Comparison of ENCODE assay signal across 7 mouse cellular contexts in genomic region chr7:28938654-28939053, GRCm38 (mm10). TPM values are rescaled to one million over a fixed set of nuclear protein-coding genes. Genes with fewer than 3 reads are reported as not detected.
DNase-seq lines count a peak whose midpoint lies in the region; ATAC-seq and TF ChIP-seq lines count a peak whose summit lies in the region.

No protein-coding gene starts in this region.

- no peak overlapping the region for H3K4me3 ChIP-seq in kidney, embryonic 14.5 days (ENCODE audit: low read length)
- no peak overlapping the region for H3K4me3 ChIP-seq in ES-Bruce4 (ENCODE audit: low read depth, low read length)
- H3K4me3 ChIP-seq in hindbrain, postnatal 0 days (ENCODE audit: low read length), result no peak overlapping the region

- 77% methylated on average over 4 of the region's 4 CpGs for WGBS in kidney, embryonic 14.5 days
- 54% methylated on average over 4 of the region's 4 CpGs for WGBS in hindbrain, postnatal 0 days

- no peak for TF ChIP-seq POLR2A in ES-Bruce4 (IDR thresholded peaks at IDR 0.05; ENCODE audit: insufficient read depth, low read length)

- no peak overlapping the region for H3K4me2 ChIP-seq in kidney, embryonic 14.5 days (replicated peaks; ENCODE audit: low read depth, low read length)
- no peak overlapping the region for H3K4me2 ChIP-seq in hindbrain, postnatal 0 days (ENCODE audit: low read depth, low read length)

- H3K27me3 ChIP-seq in kidney, embryonic 14.5 days (ENCODE audit: control insufficient read depth, insufficient read depth, low read length), result no peaks in the 10 kb centered on the region
- H3K27me3 ChIP-seq in ES-Bruce4 (ENCODE audit: control insufficient read depth, insufficient read depth, low read length, poor library complexity, severe bottlenecking), result no peaks in the 10 kb centered on the region
- H3K27me3 ChIP-seq in hindbrain, postnatal 0 days (ENCODE audit: insufficient read depth, low read length), result no peaks in the 10 kb centered on the region

- no peak for DNase-seq in kidney, postnatal 10 days
- DNase-seq in Muller cell, postnatal 12 days (ENCODE audit: inconsistent ontology term), result peak; percentile 90
- peak; percentile 38 for DNase-seq in hindbrain, postnatal 0 days (ENCODE audit: low spot score)
- DNase-seq in urinary bladder, postnatal 36 days (ENCODE audit: low spot score in 2 of 2), result no peak
- DNase-seq in urinary bladder, postnatal 25 days (ENCODE audit: low spot score), result no peak

- ATAC-seq in kidney, embryonic 14.5 days (ENCODE audit: low FRiP score, low TSS enrichment), result no peak
- peak; percentile 86 for ATAC-seq in hindbrain, postnatal 0 days

- peak; percentile 85 for TF ChIP-seq EP300 in ES-Bruce4 (IDR thresholded peaks at IDR 0.05; ENCODE audit: insufficient read depth, low read depth, low read length)

- peaks cover 2% of the 10 kb centered on the region; the same call in 1 of the 2 replicates for H3K36me3 ChIP-seq in kidney, embryonic 14.5 days (ENCODE audit: control insufficient read depth, insufficient read depth, low read length)
- peaks cover 18% of the 10 kb centered on the region; the same call in 1 of the 2 replicates for H3K36me3 ChIP-seq in ES-Bruce4 (ENCODE audit: control insufficient read depth, insufficient read depth, low read length, poor library complexity, severe bottlenecking)
- H3K36me3 ChIP-seq in hindbrain, postnatal 0 days (ENCODE audit: insufficient read depth, low read length), result no peaks in the 10 kb centered on the region

- H3K27ac ChIP-seq in kidney, embryonic 14.5 days (ENCODE audit: low read depth, low read length), result peak overlapping the region; percentile 60; the same call in 1 of the 2 replicates
- peak overlapping the region; percentile 68 for H3K27ac ChIP-seq in ES-Bruce4 (ENCODE audit: insufficient read depth, low read length)
- peak overlapping the region; percentile 17; the same call in 1 of the 2 replicates for H3K27ac ChIP-seq in hindbrain, postnatal 0 days

- no peaks in the 10 kb centered on the region for H3K9me3 ChIP-seq in kidney, embryonic 14.5 days (ENCODE audit: control insufficient read depth, low read length)
- no peaks in the 10 kb centered on the region for H3K9me3 ChIP-seq in ES-Bruce4 (replicated peaks; ENCODE audit: control insufficient read depth, insufficient read depth, low read length, poor library complexity, severe bottlenecking)
- H3K9me3 ChIP-seq in hindbrain, postnatal 0 days (ENCODE audit: low read length), result no peaks in the 10 kb centered on the region

- H3K9ac ChIP-seq in kidney, embryonic 14.5 days (ENCODE audit: low read depth, low read length), result no peak overlapping the region
- H3K9ac ChIP-seq in ES-Bruce4 (ENCODE audit: low read depth, poor library complexity, severe bottlenecking), result peak overlapping the region; percentile 9; the same call in 1 of the 2 replicates
- no peak overlapping the region for H3K9ac ChIP-seq in hindbrain, postnatal 0 days (replicated peaks; ENCODE audit: low read length)

- peaks cover 42% of the 10 kb centered on the region for H3K4me1 ChIP-seq in kidney, embryonic 14.5 days (ENCODE audit: control insufficient read depth, insufficient read depth, low read length)
- H3K4me1 ChIP-seq in ES-Bruce4 (ENCODE audit: control insufficient read depth, insufficient read depth, low read length), result peaks cover 15% of the 10 kb centered on the region
- no peaks in the 10 kb centered on the region for H3K4me1 ChIP-seq in hindbrain, postnatal 0 days (ENCODE audit: insufficient read depth, low read length)

- no peak for TF ChIP-seq CTCF in ES-Bruce4 (IDR thresholded peaks at IDR 0.05; ENCODE audit: low read depth, low read length)
- no peak for TF ChIP-seq CTCF in hindbrain, postnatal 0 days (IDR thresholded peaks at IDR 0.05; ENCODE audit: low read depth)

RNA-seq across cellular contexts. Expression of gene Actn4, which starts 23.5 kb away (rescaled TPM):
- 176 and 239 TPM in 2 replicates for polyA plus RNA-seq in kidney, embryonic 14.5 days (2014; fragmentation: Nextera tagmentation; extraction: Ambion mirVana)
- 318 and 324 TPM in 2 replicates for polyA plus RNA-seq in ES-Bruce4 (2011; ENCODE audit: insufficient read depth, insufficient read length, low read depth, missing spikeins)
- total RNA-seq in hindbrain, postnatal 0 days (2014; rRNA removed), result 81.3 and 85.7 TPM in 2 replicates
- polyA plus RNA-seq in hindbrain, postnatal 0 days (2015; fragmentation: Nextera tagmentation; extraction: Ambion mirVana), result 114 and 115 TPM in 2 replicates

RNA-seq across cellular contexts. Expression of gene Eif3k, which starts 43.0 kb away (rescaled TPM):
- 458 and 497 TPM in 2 replicates for polyA plus RNA-seq in kidney, embryonic 14.5 days (2014; fragmentation: Nextera tagmentation; extraction: Ambion mirVana)
- polyA plus RNA-seq in ES-Bruce4 (2011; ENCODE audit: insufficient read depth, insufficient read length, low read depth, missing spikeins), result 409 and 413 TPM in 2 replicates
- total RNA-seq in hindbrain, postnatal 0 days (2014; rRNA removed), result 347 and 472 TPM in 2 replicates
- 309 TPM in 2 replicates for polyA plus RNA-seq in hindbrain, postnatal 0 days (2015; fragmentation: Nextera tagmentation; extraction: Ambion mirVana)

RNA-seq across cellular contexts. Expression of gene Map4k1, which starts 43.2 kb away (rescaled TPM):
- polyA plus RNA-seq in kidney, embryonic 14.5 days (2014; fragmentation: Nextera tagmentation; extraction: Ambion mirVana), result 9.8 and 12.6 TPM in 2 replicates
- 33.2 and 36.3 TPM in 2 replicates for polyA plus RNA-seq in ES-Bruce4 (2011; ENCODE audit: insufficient read depth, insufficient read length, low read depth, missing spikeins)
- total RNA-seq in hindbrain, postnatal 0 days (2014; rRNA removed), result 4.1 and 5.8 TPM in 2 replicates
- 12.5 and 15.0 TPM in 2 replicates for polyA plus RNA-seq in hindbrain, postnatal 0 days (2015; fragmentation: Nextera tagmentation; extraction: Ambion mirVana)

RNA-seq across cellular contexts. Expression of gene Capn12, which starts 57.4 kb away (rescaled TPM):
- 0.51 and 0.64 TPM in 2 replicates for polyA plus RNA-seq in kidney, embryonic 14.5 days (2014; fragmentation: Nextera tagmentation; extraction: Ambion mirVana)
- polyA plus RNA-seq in ES-Bruce4 (2011; ENCODE audit: insufficient read depth, insufficient read length, low read depth, missing spikeins), result 0.21 and 0.33 TPM in 2 replicates
- total RNA-seq in hindbrain, postnatal 0 days (2014; rRNA removed), result 0.07 TPM in 1 of 2 replicates, not detected in the other
- polyA plus RNA-seq in hindbrain, postnatal 0 days (2015; fragmentation: Nextera tagmentation; extraction: Ambion mirVana), result 0.53 and 0.62 TPM in 2 replicates

Comparison
In these comparisons a context has a peak if more than half of its experiments do, and no peak if none do; other contexts are left out.
1. H3K27ac ChIP-seq: peak in every context shown above with its lines; median percentile 68 in ES-Bruce4; 60 in kidney, embryonic 14.5 days; 17 in hindbrain, postnatal 0 days.
2. DNase-seq: peak in Muller cell, postnatal 12 days (single experiment) and hindbrain, postnatal 0 days (single experiment); none in kidney, postnatal 10 days (single experiment), urinary bladder, postnatal 36 days (0 of 2) and urinary bladder, postnatal 25 days (single experiment).